Mouse (Mus musculus) hindbrain, embryonic 10.5 days (tissue): Measurements from ENCODE around the gene Morc1. TPM values are rescaled to one million over a fixed set of nuclear protein-coding genes. Genes with fewer than 3 reads are reported as not detected.

ENCODE experiments used
- DNase-seq: peaks from one replicate; pipeline ENCODE4 v3.0.0-alpha.2; 2017; ENCODE audit warnings: low spot score
- H3K27ac ChIP-seq: fragments of 300-500 bp; sonication (generic); 2 replicates; pipeline ENCODE4 v1.5.1; 2016; ENCODE audit warnings: mild to moderate bottlenecking, moderate library complexity
- H3K27me3 ChIP-seq: fragments of 300-500 bp; sonication (generic); 2 replicates; pipeline ENCODE4 v1.6.1; 2016; ENCODE audit warnings: mild to moderate bottlenecking; ENCODE audit not compliant: poor library complexity, insufficient read depth, severe bottlenecking
- H3K36me3 ChIP-seq: fragments of 300-500 bp; sonication (generic); 2 replicates; pipeline ENCODE4 v1.6.1; 2016; ENCODE audit warnings: mild to moderate bottlenecking, moderate library complexity
- H3K4me1 ChIP-seq: fragments of 300-500 bp; sonication (generic); replicated peaks from 2 replicates; pipeline ENCODE4 v1.6.1; 2016; ENCODE audit warnings: mild to moderate bottlenecking
- H3K4me3 ChIP-seq: fragments of 300-500 bp; sonication (generic); 2 replicates; pipeline ENCODE4 v1.5.1; 2016; ENCODE audit warnings: mild to moderate bottlenecking, moderate library complexity
- H3K9me3 ChIP-seq: fragments of 300-500 bp; sonication (generic); 2 replicates; pipeline ENCODE4 v1.6.1; 2016; ENCODE audit warnings: mild to moderate bottlenecking, moderate library complexity
- WGBS: fragments of 180-500 bp; shearing (Covaris S2); methylation state at CpG from one replicate; pipeline ENCODE4 v1.1.7; 2016; 5-methylcytosine and 5-hydroxymethylcytosine counted together
- polyA plus RNA-seq: library from polyadenylated mRNA; unstranded; fragments of >200 nt; fragmentation: Nextera tagmentation; extraction: Ambion mirVana; gene quantifications from 2 replicates; pipeline ENCODE4 v1.2.1, GENCODE M21; 2016

The Morc1 gene
- polyA plus RNA-seq, 1 experiment from 2014 or later, result not detected

GRCm38 (mm10) chr16:48611436-48611835, 180.4 kb downstream of the Morc1 start:
- Histone ChIP-seq H3K4me1 (no peaks in the 10 kb centered on the region), H3K36me3 (no peaks in the 10 kb centered on the region), H3K4me3 (no peak overlapping the region), H3K27ac (no peak overlapping the region), H3K27me3 (no peaks in the 10 kb centered on the region), H3K9me3 (no peaks in the 10 kb centered on the region)
- no peak for DNase-seq
- 89% methylated on average over 2 of the region's 2 CpGs for WGBS

GRCm38 (mm10) chr16:48613783-48614182, 182.7 kb downstream of the Morc1 start:
- no peak for DNase-seq
- Histone ChIP-seq H3K4me3 (no peak overlapping the region), H3K9me3 (no peaks in the 10 kb centered on the region), H3K27ac (no peak overlapping the region), H3K27me3 (no peaks in the 10 kb centered on the region), H3K4me1 (no peaks in the 10 kb centered on the region), H3K36me3 (no peaks in the 10 kb centered on the region)
- 36% methylated on average over 1 of the region's 1 CpGs for WGBS

- WGBS, result 64% methylated on average over 8 of the region's 8 CpGs
- Histone ChIP-seq H3K4me1 (no peaks in the 10 kb centered on the region), H3K9me3 (no peaks in the 10 kb centered on the region), H3K36me3 (no peaks in the 10 kb centered on the region), H3K4me3 (no peak overlapping the region), H3K27ac (no peak overlapping the region), H3K27me3 (no peaks in the 10 kb centered on the region)
- no peak for DNase-seq
Observed at GRCm38 (mm10) chr16:48620510-48620909, 189.5 kb downstream of the Morc1 start.

- Histone ChIP-seq H3K36me3 (no peaks in the 10 kb centered on the region), H3K9me3 (no peaks in the 10 kb centered on the region), H3K4me1 (no peaks in the 10 kb centered on the region), H3K4me3 (no peak overlapping the region), H3K27me3 (no peaks in the 10 kb centered on the region), H3K27ac (no peak overlapping the region)
- DNase-seq, result no peak
- whole genome bisulfite sequencing, result 40% methylated on average over 2 of the region's 2 CpGs
Observed at GRCm38 (mm10) chr16:48621019-48621418, 190.0 kb downstream of the Morc1 start.

GRCm38 (mm10) chr16:48623447-48623846, 192.4 kb downstream of the Morc1 start:
- no peaks in the 10 kb centered on the region for H3K9me3 ChIP-seq
- 84% methylated on average over 1 of the region's 1 CpGs for WGBS
- H3K27ac ChIP-seq, result no peak overlapping the region
- H3K36me3 ChIP-seq, result no peaks in the 10 kb centered on the region
- no peak for DNase-seq
- no peaks in the 10 kb centered on the region for H3K27me3 ChIP-seq
- no peak overlapping the region for H3K4me3 ChIP-seq
- H3K4me1 ChIP-seq, result no peaks in the 10 kb centered on the region

- no peak for DNase-seq
- Histone ChIP-seq H3K9me3 (no peaks in the 10 kb centered on the region), H3K4me1 (no peaks in the 10 kb centered on the region), H3K36me3 (no peaks in the 10 kb centered on the region), H3K27ac (no peak overlapping the region), H3K27me3 (no peaks in the 10 kb centered on the region), H3K4me3 (no peak overlapping the region)
- WGBS, result 89% methylated on average over 3 of the region's 3 CpGs
Observed at GRCm38 (mm10) chr16:48626186-48626585, 195.1 kb downstream of the Morc1 start.

GRCm38 (mm10) chr16:48627296-48627695, 196.3 kb downstream of the Morc1 start:
- H3K9me3 ChIP-seq, result no peaks in the 10 kb centered on the region
- no peak overlapping the region for H3K27ac ChIP-seq
- H3K27me3 ChIP-seq, result no peaks in the 10 kb centered on the region
- no peak for DNase-seq
- 90% methylated on average over 3 of the region's 3 CpGs for WGBS
- no peak overlapping the region for H3K4me3 ChIP-seq
- no peaks in the 10 kb centered on the region for H3K4me1 ChIP-seq
- H3K36me3 ChIP-seq, result no peaks in the 10 kb centered on the region

- H3K4me1 ChIP-seq, result no peaks in the 10 kb centered on the region
- WGBS, result 85% methylated on average over 5 of the region's 5 CpGs
- H3K27ac ChIP-seq, result no peak overlapping the region
- no peak for DNase-seq
- no peaks in the 10 kb centered on the region for H3K9me3 ChIP-seq
- H3K36me3 ChIP-seq, result no peaks in the 10 kb centered on the region
- no peak overlapping the region for H3K4me3 ChIP-seq
- no peaks in the 10 kb centered on the region for H3K27me3 ChIP-seq
Observed at GRCm38 (mm10) chr16:48629710-48630109, 198.7 kb downstream of the Morc1 start.

GRCm38 (mm10) chr16:48630466-48630865, 199.4 kb downstream of the Morc1 start:
- Histone ChIP-seq H3K4me1 (no peaks in the 10 kb centered on the region), H3K27ac (no peak overlapping the region), H3K36me3 (no peaks in the 10 kb centered on the region), H3K27me3 (no peaks in the 10 kb centered on the region), H3K9me3 (no peaks in the 10 kb centered on the region), H3K4me3 (no peak overlapping the region)
- no peak for DNase-seq
- WGBS, result 30% methylated on average over 8 of the region's 8 CpGs

GRCm38 (mm10) chr16:48632351-48632750, 201.3 kb downstream of the Morc1 start:
- Histone ChIP-seq H3K36me3 (no peaks in the 10 kb centered on the region), H3K4me1 (no peaks in the 10 kb centered on the region), H3K27ac (no peak overlapping the region), H3K4me3 (no peak overlapping the region), H3K9me3 (no peaks in the 10 kb centered on the region), H3K27me3 (no peaks in the 10 kb centered on the region)
- no peak for DNase-seq
- WGBS, result 94% methylated on average over 6 of the region's 6 CpGs

- H3K4me3 ChIP-seq, result no peak overlapping the region
- 61% methylated on average over 2 of the region's 2 CpGs for WGBS
- no peaks in the 10 kb centered on the region for H3K36me3 ChIP-seq
- no peaks in the 10 kb centered on the region for H3K9me3 ChIP-seq
- H3K4me1 ChIP-seq, result 0 out of 2 replicates have a peak, but pooled peaks cover 3% of the 10 kb centered on the region
- no peak overlapping the region for H3K27ac ChIP-seq
- H3K27me3 ChIP-seq, result no peaks in the 10 kb centered on the region
- DNase-seq, result no peak
Observed at GRCm38 (mm10) chr16:48646246-48646645, 215.2 kb downstream of the Morc1 start.

- H3K4me3 ChIP-seq, result no peak overlapping the region
- no peak overlapping the region for H3K27ac ChIP-seq
- H3K9me3 ChIP-seq, result no peaks in the 10 kb centered on the region
- no peaks in the 10 kb centered on the region for H3K36me3 ChIP-seq
- no peaks in the 10 kb centered on the region for H3K27me3 ChIP-seq
- H3K4me1 ChIP-seq, result no peaks in the 10 kb centered on the region
- 76% methylated on average over 5 of the region's 5 CpGs for WGBS
- DNase-seq, result no peak
Observed at GRCm38 (mm10) chr16:48671696-48672095, 240.7 kb downstream of the Morc1 start.

GRCm38 (mm10) chr16:48672664-48673063, 241.6 kb downstream of the Morc1 start:
- no peaks in the 10 kb centered on the region for H3K27me3 ChIP-seq
- H3K4me1 ChIP-seq, result no peaks in the 10 kb centered on the region
- H3K36me3 ChIP-seq, result no peaks in the 10 kb centered on the region
- no peak overlapping the region for H3K4me3 ChIP-seq
- H3K9me3 ChIP-seq, result no peaks in the 10 kb centered on the region
- DNase-seq, result no peak
- no peak overlapping the region for H3K27ac ChIP-seq
- WGBS, result 85% methylated on average over 3 of the region's 3 CpGs

- Histone ChIP-seq H3K9me3 (no peaks in the 10 kb centered on the region), H3K36me3 (no peaks in the 10 kb centered on the region), H3K4me1 (no peaks in the 10 kb centered on the region), H3K27ac (no peak overlapping the region), H3K27me3 (no peaks in the 10 kb centered on the region), H3K4me3 (no peak overlapping the region)
- WGBS, result 22% methylated on average over 10 of the region's 10 CpGs
- DNase-seq, result peak; percentile 74
Observed at GRCm38 (mm10) chr16:48675607-48676006, 244.6 kb downstream of the Morc1 start.
